ENCODE assay signal across 24 mouse cellular contexts in genomic region chr1:90481708-90482107, GRCm38 (mm10).
DNase-seq lines count a peak whose midpoint lies in the region; ATAC-seq and TF ChIP-seq lines count a peak whose summit lies in the region.
"Had no signal": no experiment of that assay in that cellular context is flagged by ENCODE, and none has a peak within 500 bp of the region (broad histone marks: within the 10 kb centered on the region; RNA-seq: fewer than 3 reads in every experiment).

No protein-coding gene starts in this region.

- no peak overlapping the region for H3K9ac ChIP-seq in kidney, embryonic 15.5 days
- no peak overlapping the region for H3K9ac ChIP-seq in embryonic facial prominence, embryonic 14.5 days (ENCODE audit: low read depth, low read length)
- H3K9ac ChIP-seq in limb, embryonic 13.5 days, result no peak overlapping the region
- H3K9ac ChIP-seq: forebrain, embryonic 13.5 days; hindbrain, embryonic 12.5 days; liver, postnatal 0 days had no signal

- peak overlapping the region; percentile 45; the same call in 1 of the 2 replicates for H3K27ac ChIP-seq in kidney, embryonic 15.5 days
- peak overlapping the region; percentile 66 for H3K27ac ChIP-seq in embryonic facial prominence, embryonic 10.5 days (replicated peaks)
- H3K27ac ChIP-seq in embryonic facial prominence, embryonic 14.5 days (replicated peaks; ENCODE audit: low read depth, low read length), result peak overlapping the region; percentile 39
- peak overlapping the region; percentile 93 for H3K27ac ChIP-seq in limb, embryonic 13.5 days
- no peak overlapping the region for H3K27ac ChIP-seq in layer of hippocampus, adult 2 months
- H3K27ac ChIP-seq: forebrain, embryonic 13.5 days; gastrocnemius, adult 2 months; hindbrain, embryonic 12.5 days had no signal

- TF ChIP-seq CTCF in layer of hippocampus, adult 2 months (conservative IDR thresholded peaks at IDR 0.05), result no peak

- no peaks in the 10 kb centered on the region for H3K27me3 ChIP-seq in kidney, embryonic 15.5 days
- peaks cover 5% of the 10 kb centered on the region; the same call in 1 of the 2 replicates for H3K27me3 ChIP-seq in embryonic facial prominence, embryonic 10.5 days (replicated peaks; ENCODE audit: low read depth, poor library complexity, severe bottlenecking)
- no peaks in the 10 kb centered on the region for H3K27me3 ChIP-seq in embryonic facial prominence, embryonic 14.5 days (replicated peaks; ENCODE audit: control insufficient read depth, insufficient read depth, low read length)
- no peaks in the 10 kb centered on the region for H3K27me3 ChIP-seq in limb, embryonic 13.5 days

- no peak overlapping the region for H3K4me2 ChIP-seq in kidney, embryonic 15.5 days
- H3K4me2 ChIP-seq in embryonic facial prominence, embryonic 14.5 days (ENCODE audit: low read depth, low read length), result no peak overlapping the region
- H3K4me2 ChIP-seq in limb, embryonic 13.5 days (replicated peaks), result peak overlapping the region; percentile 37
- H3K4me2 ChIP-seq: forebrain, embryonic 13.5 days; heart, embryonic 11.5 days; hindbrain, embryonic 12.5 days had no signal

- H3K36me3 ChIP-seq in kidney, embryonic 15.5 days, result no peaks in the 10 kb centered on the region
- no peaks in the 10 kb centered on the region for H3K36me3 ChIP-seq in embryonic facial prominence, embryonic 10.5 days (replicated peaks)
- no peaks in the 10 kb centered on the region for H3K36me3 ChIP-seq in embryonic facial prominence, embryonic 14.5 days (ENCODE audit: control insufficient read depth, insufficient read depth, low read length)
- no peaks in the 10 kb centered on the region for H3K36me3 ChIP-seq in limb, embryonic 13.5 days
- H3K36me3 ChIP-seq: hindbrain, embryonic 12.5 days had no signal

- H3K4me1 ChIP-seq in kidney, embryonic 15.5 days, result peaks cover 23% of the 10 kb centered on the region
- H3K4me1 ChIP-seq in embryonic facial prominence, embryonic 10.5 days, result peaks cover 27% of the 10 kb centered on the region
- H3K4me1 ChIP-seq in embryonic facial prominence, embryonic 14.5 days (ENCODE audit: control insufficient read depth, insufficient read depth, low read length), result peaks cover 15% of the 10 kb centered on the region
- peaks cover 40% of the 10 kb centered on the region for H3K4me1 ChIP-seq in limb, embryonic 13.5 days

- no peak overlapping the region for H3K4me3 ChIP-seq in kidney, embryonic 15.5 days (replicated peaks)
- H3K4me3 ChIP-seq in embryonic facial prominence, embryonic 10.5 days, result no peak overlapping the region
- H3K4me3 ChIP-seq in embryonic facial prominence, embryonic 14.5 days (ENCODE audit: low read depth, low read length), result no peak overlapping the region
- no peak overlapping the region for H3K4me3 ChIP-seq in limb, embryonic 13.5 days
- no peak overlapping the region for H3K4me3 ChIP-seq in layer of hippocampus, adult 2 months
- H3K4me3 ChIP-seq: forebrain, embryonic 13.5 days; gastrocnemius, adult 2 months; hindbrain, embryonic 12.5 days had no signal

- WGBS in kidney, embryonic 15.5 days, result 30% methylated on average over 5 of the region's 5 CpGs
- 57% methylated on average over 5 of the region's 5 CpGs for WGBS in embryonic facial prominence, embryonic 10.5 days
- 30% methylated on average over 5 of the region's 5 CpGs for WGBS in embryonic facial prominence, embryonic 14.5 days
- WGBS in limb, embryonic 13.5 days, result 14% methylated on average over 5 of the region's 5 CpGs

- DNase-seq in kidney, postnatal 14 days, result no peak
- DNase-seq in embryonic facial prominence, embryonic 10.5 days (ENCODE audit: low spot score), result no peak
- peak; percentile 54 for DNase-seq in embryonic facial prominence, embryonic 14.5 days (ENCODE audit: low spot score)
- DNase-seq in retina, embryonic 14.5 days (ENCODE audit: low spot score), result no peak
- no peak for DNase-seq in layer of hippocampus, adult 2 months (ENCODE audit: low spot score in 2 of 2)
- DNase-seq in gastrocnemius, adult 18-20 months (ENCODE audit: low spot score), result no peak
- DNase-seq: adrenal gland, postnatal 10 days; cerebellum, postnatal 25 days; gastrocnemius, adult 2 months; heart, postnatal 10 days; kidney, postnatal 4 days; liver; liver, postnatal 0 days; lung, postnatal 10 days; midbrain, embryonic 14.5 days; right cerebral cortex, postnatal 14 days; spleen, adult 18-20 months; thymus, adult 2 months had no signal

- H3K9me3 ChIP-seq in kidney, embryonic 15.5 days (replicated peaks), result 0 out of 2 replicates have a peak, but pooled peaks cover 2% of the 10 kb centered on the region
- H3K9me3 ChIP-seq in embryonic facial prominence, embryonic 10.5 days, result no peaks in the 10 kb centered on the region; the same call in 1 of the 2 replicates
- H3K9me3 ChIP-seq in embryonic facial prominence, embryonic 14.5 days (ENCODE audit: control insufficient read depth, low read length), result no peaks in the 10 kb centered on the region
- H3K9me3 ChIP-seq in limb, embryonic 13.5 days, result no peaks in the 10 kb centered on the region; the same call in 1 of the 2 replicates

- ATAC-seq in kidney, embryonic 15.5 days (replicated peaks; ENCODE audit: low FRiP score), result no peak
- peak; percentile 41; the same call in 1 of the 2 replicates for ATAC-seq in embryonic facial prominence, embryonic 14.5 days (ENCODE audit: low read depth)
- ATAC-seq in limb, embryonic 13.5 days (ENCODE audit: low FRiP score, low read depth), result peak; percentile 77
- ATAC-seq: forebrain, embryonic 13.5 days; intestine, embryonic 16.5 days; liver, postnatal 0 days had no signal
